Mouse (Mus musculus) liver, postnatal 0 days (tissue): Measurements from ENCODE around the gene Cdk9. TPM values are rescaled to one million over a fixed set of nuclear protein-coding genes. Genes with fewer than 3 reads are reported as not detected.

ENCODE experiments used
- ATAC-seq: fragments of 200-750 bp; cut with Nextera tagmentation; 2 replicates; pipeline ENCODE4 v1.8.0; 2017; ENCODE audit warnings: mild to moderate bottlenecking, moderate library complexity
- DNase-seq: peaks from one replicate; pipeline ENCODE4 v3.0.0-alpha.2; 2016
- H3K27ac ChIP-seq: fragments of 300-500 bp; sonication (generic); 2 replicates; pipeline ENCODE4 v1.5.1; 2014; ENCODE audit warnings: antibody characterized with exemption, moderate library complexity, mild to moderate bottlenecking, low read depth
- H3K27me3 ChIP-seq: fragments of 300-500 bp; sonication (generic); 2 replicates; pipeline ENCODE4 v1.6.1; 2014; ENCODE audit warnings: low read length, control low read depth, mixed read lengths; ENCODE audit not compliant: insufficient read depth
- H3K36me3 ChIP-seq: fragments of 300-500 bp; sonication (generic); replicated peaks from 2 replicates; pipeline ENCODE4 v1.6.1; 2014; ENCODE audit warnings: mild to moderate bottlenecking, control low read depth, low read length, moderate library complexity, mixed read lengths; ENCODE audit not compliant: insufficient read depth
- H3K4me1 ChIP-seq: fragments of 300-500 bp; sonication (generic); 2 replicates; pipeline ENCODE4 v1.6.1; 2014; ENCODE audit warnings: antibody characterized with exemption, mild to moderate bottlenecking, control low read depth; ENCODE audit not compliant: insufficient read depth
- H3K4me2 ChIP-seq: fragments of 300-500 bp; sonication (generic); 2 replicates; pipeline ENCODE4 v1.6.1; 2014; ENCODE audit warnings: low read depth, mild to moderate bottlenecking, low read length, moderate library complexity, mixed read lengths
- H3K4me3 ChIP-seq: fragments of 300-500 bp; sonication (generic); 2 replicates; pipeline ENCODE4 v1.5.1; 2014; ENCODE audit warnings: low read depth, low read length
- H3K9ac ChIP-seq: fragments of 300-500 bp; sonication (generic); replicated peaks from 2 replicates; pipeline ENCODE4 v1.6.1; 2014; ENCODE audit warnings: mild to moderate bottlenecking, moderate library complexity
- H3K9me3 ChIP-seq: fragments of 300-500 bp; sonication (generic); 2 replicates; pipeline ENCODE4 v1.6.1; 2016; ENCODE audit warnings: mild to moderate bottlenecking, control low read depth, low read length, mixed read lengths
- CTCF ChIP-seq: sonication (generic); IDR thresholded peaks from 2 replicates; pipeline ENCODE4 v1.5.1; 2016; ENCODE audit warnings: antibody characterized with exemption, low read depth
- EP300 ChIP-seq: IDR thresholded peaks from 2 replicates; pipeline ENCODE4 v1.6.1; 2016; ENCODE audit warnings: antibody characterized with exemption, low read depth, mild to moderate bottlenecking
- whole genome bisulfite sequencing: fragments of 180-500 bp; shearing (Covaris S2); extraction: QIAGEN DNeasy Blood & Tissue Kit; methylation state at CpG from one replicate; pipeline ENCODE4 v1.1.7; 2014; ENCODE audit not compliant: insufficient replicate concordance; 5-methylcytosine and 5-hydroxymethylcytosine counted together
- polyA plus RNA-seq: library from polyadenylated mRNA; unstranded; fragments of >200 nt; fragmentation: Nextera tagmentation; extraction: Ambion mirVana; gene quantifications from 2 replicates; pipeline ENCODE4 v1.2.1, GENCODE M21; 2015

Cdk9 gene
- polyA plus RNA-seq, 1 experiment from 2014 or later = 49.5 TPM

- no peak overlapping the region for H3K9ac ChIP-seq
- H3K9me3 ChIP-seq = no peaks in the 10 kb centered on the region
- no peak overlapping the region for H3K27ac ChIP-seq
- peak overlapping the region; percentile 89 for H3K4me2 ChIP-seq
- H3K36me3 ChIP-seq = peaks cover 38% of the 10 kb centered on the region
- H3K4me3 ChIP-seq = no peak overlapping the region
- ATAC-seq (no peak), DNase-seq (no peak)
- no peaks in the 10 kb centered on the region for H3K27me3 ChIP-seq
- WGBS = 33% methylated on average over 6 of the region's 6 CpGs
- no peaks in the 10 kb centered on the region; the same call in 1 of the 2 replicates for H3K4me1 ChIP-seq
- TF ChIP-seq CTCF = no peak
- TF ChIP-seq EP300 = no peak
These were observed 43.8 kb upstream of the Cdk9 start for GRCm38 (mm10) chr2:32756674-32757055.

GRCm38 (mm10) chr2:32752181-32752580 lies 39.3 kb upstream of the Cdk9 start:
- Histone ChIP-seq H3K27ac (no peak overlapping the region), H3K9ac (no peak overlapping the region), H3K27me3 (no peaks in the 10 kb centered on the region), H3K36me3 (peaks cover 42% of the 10 kb centered on the region), H3K9me3 (no peaks in the 10 kb centered on the region), H3K4me2 (peak overlapping the region; percentile 63), H3K4me3 (peak overlapping the region; percentile 31; the same call in 1 of the 2 replicates), H3K4me1 (no peaks in the 10 kb centered on the region; the same call in 1 of the 2 replicates)
- ATAC-seq = peak; percentile 41
- WGBS = 64% methylated on average over 10 of the region's 10 CpGs
- DNase-seq = peak; percentile 66
- TF ChIP-seq EP300 (no peak), CTCF (peak; percentile 48)

- peaks cover 47% of the 10 kb centered on the region for H3K36me3 ChIP-seq
- no peaks in the 10 kb centered on the region for H3K9me3 ChIP-seq
- no peaks in the 10 kb centered on the region for H3K27me3 ChIP-seq
- H3K4me3 ChIP-seq = peak overlapping the region; percentile 31
- DNase-seq (no peak), ATAC-seq (peak; percentile 22; the same call in 1 of the 2 replicates)
- no peaks in the 10 kb centered on the region; the same call in 1 of the 2 replicates for H3K4me1 ChIP-seq
- no peak overlapping the region for H3K9ac ChIP-seq
- WGBS = 59% methylated on average over 9 of the region's 10 CpGs
- no peak for TF ChIP-seq EP300
- TF ChIP-seq CTCF = no peak
- H3K27ac ChIP-seq = peak overlapping the region; percentile 70; the same call in 1 of the 2 replicates
- H3K4me2 ChIP-seq = peak overlapping the region; percentile 63
These were observed 38.8 kb upstream of the Cdk9 start for GRCm38 (mm10) chr2:32751665-32752033.

- H3K4me3 ChIP-seq = peak overlapping the region; percentile 31
- H3K4me2 ChIP-seq = peak overlapping the region; percentile 63
- H3K4me1 ChIP-seq = no peaks in the 10 kb centered on the region; the same call in 1 of the 2 replicates
- DNase-seq (peak; percentile 73), ATAC-seq (peak; percentile 92)
- no peak overlapping the region for H3K9ac ChIP-seq
- no peaks in the 10 kb centered on the region for H3K9me3 ChIP-seq
- H3K36me3 ChIP-seq = peaks cover 52% of the 10 kb centered on the region
- 58% methylated on average over 31 of the region's 31 CpGs for WGBS
- TF ChIP-seq EP300 (no peak), CTCF (no peak)
- peak overlapping the region; percentile 70 for H3K27ac ChIP-seq
- H3K27me3 ChIP-seq = no peaks in the 10 kb centered on the region
These were observed 38.2 kb upstream of the Cdk9 start for GRCm38 (mm10) chr2:32750887-32751664.

GRCm38 (mm10) chr2:32750199-32750598 lies 37.3 kb upstream of the Cdk9 start:
- no peak overlapping the region for H3K27ac ChIP-seq
- no peak overlapping the region for H3K4me2 ChIP-seq
- no peaks in the 10 kb centered on the region for H3K9me3 ChIP-seq
- ATAC-seq (no peak), DNase-seq (no peak)
- peaks cover 55% of the 10 kb centered on the region for H3K36me3 ChIP-seq
- no peaks in the 10 kb centered on the region for H3K27me3 ChIP-seq
- H3K4me3 ChIP-seq = no peak overlapping the region
- no peak overlapping the region for H3K9ac ChIP-seq
- no peaks in the 10 kb centered on the region; the same call in 1 of the 2 replicates for H3K4me1 ChIP-seq
- WGBS = 69% methylated on average over 7 of the region's 7 CpGs
- TF ChIP-seq EP300 (no peak), CTCF (peak; percentile 39; the same call in 1 of the 2 replicates)

- TF ChIP-seq CTCF (no peak), EP300 (no peak)
- 82% methylated on average over 16 of the region's 16 CpGs for WGBS
- Histone ChIP-seq H3K4me2 (no peak overlapping the region), H3K36me3 (peaks cover 46% of the 10 kb centered on the region), H3K9ac (no peak overlapping the region), H3K4me3 (no peak overlapping the region), H3K9me3 (no peaks in the 10 kb centered on the region), H3K27me3 (no peaks in the 10 kb centered on the region), H3K4me1 (no peaks in the 10 kb centered on the region; the same call in 1 of the 2 replicates), H3K27ac (no peak overlapping the region)
- no peak for ATAC-seq
- DNase-seq = no peak
These were observed 36.2 kb upstream of the Cdk9 start for GRCm38 (mm10) chr2:32749082-32749481.
